Mouse (Mus musculus) hindbrain, embryonic 15.5 days (tissue): ENCODE measurements at regions not wholly inside any gene's neighbourhood (a gene's known extent, or its start where the extent isn't known, plus 50 kb on each side); places are given as distances from the start of the nearest gene placed in this dataset.
A peak's percentile ranks its signal among the peaks of the same experiment; 100 is the strongest.

Source experiments
- ATAC-seq: fragments of 200-750 bp; cut with Nextera tagmentation; 2 replicates; pipeline ENCODE4 v1.8.0; 2017; ENCODE audit warnings: low read depth, moderate number of reproducible peaks, moderate TSS enrichment; ENCODE audit not compliant: low FRiP score
- H3K27ac ChIP-seq: fragments of 300-500 bp; sonication (generic); replicated peaks from 2 replicates; pipeline ENCODE4 v1.5.1; 2015; ENCODE audit warnings: mild to moderate bottlenecking, inconsistent platforms
- H3K27me3 ChIP-seq: fragments of 300-500 bp; sonication (generic); 2 replicates; pipeline ENCODE4 v1.6.1; 2015; ENCODE audit warnings: control low read depth, inconsistent platforms
- H3K36me3 ChIP-seq: fragments of 300-500 bp; sonication (generic); 2 replicates; pipeline ENCODE4 v1.6.1; 2015; ENCODE audit warnings: control low read depth, inconsistent platforms
- H3K4me1 ChIP-seq: fragments of 300-500 bp; sonication (generic); replicated peaks from 2 replicates; pipeline ENCODE4 v1.6.1; 2015; ENCODE audit warnings: control low read depth, inconsistent platforms
- H3K4me2 ChIP-seq: fragments of 300-500 bp; sonication (generic); 2 replicates; pipeline ENCODE4 v1.6.1; 2015; ENCODE audit warnings: moderate library complexity, mild to moderate bottlenecking, inconsistent platforms
- H3K4me3 ChIP-seq: fragments of 300-500 bp; sonication (generic); 2 replicates; pipeline ENCODE4 v1.5.1; 2015; ENCODE audit warnings: mild to moderate bottlenecking, inconsistent platforms
- H3K9ac ChIP-seq: fragments of 300-500 bp; sonication (generic); 2 replicates; pipeline ENCODE4 v1.6.1; 2015; ENCODE audit warnings: inconsistent platforms
- H3K9me3 ChIP-seq: fragments of 300-500 bp; sonication (generic); 2 replicates; pipeline ENCODE4 v1.6.1; 2016; ENCODE audit warnings: control low read depth, inconsistent platforms
- WGBS: fragments of 180-500 bp; shearing (Covaris S2); methylation state at CpG from one replicate; pipeline ENCODE4 v1.1.7; 2015; 5-methylcytosine and 5-hydroxymethylcytosine counted together

DNA sequence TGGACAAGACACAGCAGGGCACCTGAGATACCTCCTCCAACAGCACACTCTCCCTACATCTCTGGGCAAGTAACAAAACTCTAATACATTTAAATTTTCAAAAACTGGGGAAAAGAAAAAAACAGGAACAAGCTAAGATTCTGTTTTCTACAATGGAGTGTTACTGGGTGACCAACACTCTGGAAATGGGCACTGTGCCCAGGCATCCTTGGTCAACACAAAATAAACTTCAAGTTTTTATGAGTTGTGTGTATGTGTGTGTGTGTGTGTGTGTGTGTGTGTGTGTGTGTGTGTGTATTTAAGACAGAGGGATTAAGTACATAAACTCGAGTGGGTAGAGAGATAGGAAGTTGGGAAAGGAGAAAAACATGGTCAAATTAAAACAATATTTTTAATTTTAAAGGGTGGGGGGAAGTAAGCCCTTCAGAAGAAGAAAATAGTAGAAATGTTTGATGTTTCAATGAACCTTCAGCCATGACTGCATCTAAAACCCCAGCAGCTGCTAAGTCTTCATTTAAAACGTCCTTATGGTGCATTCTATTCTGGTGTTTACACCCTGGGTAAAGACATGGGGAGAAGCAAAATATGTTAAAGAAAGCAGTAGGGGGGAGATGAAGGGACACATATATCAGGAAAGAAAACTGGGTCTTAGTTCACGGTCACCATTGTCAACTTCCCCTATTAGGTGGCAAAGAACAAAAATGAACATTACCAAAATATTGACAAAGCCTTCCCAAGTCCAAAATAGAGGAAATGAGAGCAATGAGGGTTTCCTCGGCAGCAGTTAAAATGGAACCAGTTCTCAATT, 681.8 kb downstream of the Pdcd6ip start:
- no peak for ATAC-seq
- no peak overlapping the region for H3K4me3 ChIP-seq
- no peak overlapping the region for H3K27ac ChIP-seq
- H3K36me3 ChIP-seq: no peaks in the 10 kb centered on the region
- 73% methylated on average over 4 of the region's 4 CpGs for WGBS
- H3K9ac ChIP-seq: no peak overlapping the region
- H3K9me3 ChIP-seq: no peaks in the 10 kb centered on the region
- H3K4me2 ChIP-seq: no peak overlapping the region
- no peaks in the 10 kb centered on the region for H3K4me1 ChIP-seq
- no peaks in the 10 kb centered on the region for H3K27me3 ChIP-seq

DNA sequence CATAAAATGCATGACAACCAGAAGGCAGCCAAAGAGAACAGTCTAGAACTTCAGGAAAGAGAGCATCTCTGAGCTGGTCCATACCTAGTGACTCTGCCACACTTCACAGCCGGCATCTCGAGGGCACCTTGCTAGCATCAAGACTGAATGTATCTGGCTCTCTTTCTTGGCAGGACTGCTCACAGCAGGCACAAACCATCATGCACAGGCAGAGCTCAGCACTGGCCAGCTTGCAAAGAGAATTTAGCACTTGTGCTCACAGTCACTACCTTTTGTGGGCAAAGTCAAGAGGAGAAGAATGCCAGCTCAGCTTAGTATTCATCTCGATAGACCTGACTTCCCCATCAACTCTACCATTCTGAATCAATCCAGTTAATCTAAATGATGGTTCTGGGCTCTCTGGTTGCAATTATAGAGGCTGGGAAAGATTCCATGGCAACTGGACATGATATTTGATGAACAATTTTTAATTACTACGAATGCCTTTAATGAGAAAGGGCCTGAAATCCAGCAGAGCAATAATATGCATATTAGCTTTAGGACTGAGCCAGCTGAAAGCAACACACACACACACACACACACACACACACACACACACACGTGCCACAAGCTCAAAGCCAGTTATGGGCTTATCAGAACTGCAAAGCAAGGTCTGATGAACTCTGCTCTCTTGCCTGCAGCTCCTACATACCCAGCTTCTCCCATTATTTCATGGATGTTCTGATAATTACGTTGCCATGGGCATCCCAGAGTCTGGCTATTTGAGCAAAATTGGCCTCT, 686.0 kb downstream of the Pdcd6ip start:
- Histone ChIP-seq H3K27ac (no peak overlapping the region), H3K4me1 (no peaks in the 10 kb centered on the region), H3K9ac (no peak overlapping the region), H3K4me3 (no peak overlapping the region), H3K9me3 (no peaks in the 10 kb centered on the region), H3K36me3 (no peaks in the 10 kb centered on the region), H3K4me2 (no peak overlapping the region), H3K27me3 (no peaks in the 10 kb centered on the region)
- ATAC-seq: peak; percentile 19; the same call in 1 of the 2 replicates
- 61% methylated on average over 6 of the region's 6 CpGs for WGBS

DNA sequence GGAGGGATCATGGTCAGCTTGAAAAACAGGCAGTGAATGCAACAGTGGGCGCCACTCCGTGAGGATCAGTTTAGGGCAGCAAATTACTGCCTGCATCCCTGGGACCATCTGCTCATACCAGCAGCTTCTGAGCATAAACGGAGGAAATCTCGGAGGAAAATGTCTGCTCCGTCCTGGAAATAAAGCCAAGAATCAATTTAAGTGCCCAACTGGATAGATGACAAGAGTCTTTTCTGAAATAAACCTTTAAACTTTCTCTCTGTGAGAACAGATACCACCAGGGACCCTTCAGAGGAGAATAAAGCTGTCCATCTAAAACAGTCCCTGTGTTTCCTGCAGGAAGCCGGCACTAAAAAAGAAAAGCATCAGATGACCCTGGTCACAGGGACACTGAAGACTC, 688.5 kb downstream of the Pdcd6ip start:
- Histone ChIP-seq H3K4me1 (no peaks in the 10 kb centered on the region), H3K9me3 (no peaks in the 10 kb centered on the region), H3K36me3 (no peaks in the 10 kb centered on the region), H3K4me2 (no peak overlapping the region), H3K27me3 (no peaks in the 10 kb centered on the region), H3K27ac (no peak overlapping the region), H3K9ac (no peak overlapping the region), H3K4me3 (no peak overlapping the region)
- no peak for ATAC-seq
- 51% methylated on average over 6 of the region's 6 CpGs for WGBS

DNA sequence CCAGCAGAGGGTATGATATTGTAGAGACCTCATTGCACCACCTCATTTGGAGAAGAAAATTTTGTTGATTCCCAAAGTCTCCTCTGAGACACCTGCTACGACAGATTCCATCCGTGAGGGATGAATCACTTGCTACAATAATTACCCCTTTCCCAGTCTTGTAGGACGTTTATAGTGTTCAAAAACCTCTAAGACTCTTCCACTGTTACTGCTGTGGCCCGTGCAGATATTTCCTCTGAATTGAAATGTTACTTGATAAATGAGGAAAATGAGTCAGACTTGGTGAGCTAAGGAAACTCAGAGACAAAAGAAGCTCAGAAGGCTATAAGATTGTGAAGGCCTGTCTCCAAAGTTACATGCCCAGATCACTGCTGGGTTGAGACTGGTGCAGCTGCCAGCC, 700.0 kb downstream of the Pdcd6ip start:
- H3K9ac ChIP-seq: no peak overlapping the region
- no peak overlapping the region for H3K4me3 ChIP-seq
- no peaks in the 10 kb centered on the region for H3K36me3 ChIP-seq
- WGBS: 81% methylated on average over 4 of the region's 4 CpGs
- no peaks in the 10 kb centered on the region for H3K9me3 ChIP-seq
- H3K4me1 ChIP-seq: no peaks in the 10 kb centered on the region
- H3K27me3 ChIP-seq: no peaks in the 10 kb centered on the region
- no peak overlapping the region for H3K27ac ChIP-seq
- no peak overlapping the region for H3K4me2 ChIP-seq
- no peak for ATAC-seq

DNA sequence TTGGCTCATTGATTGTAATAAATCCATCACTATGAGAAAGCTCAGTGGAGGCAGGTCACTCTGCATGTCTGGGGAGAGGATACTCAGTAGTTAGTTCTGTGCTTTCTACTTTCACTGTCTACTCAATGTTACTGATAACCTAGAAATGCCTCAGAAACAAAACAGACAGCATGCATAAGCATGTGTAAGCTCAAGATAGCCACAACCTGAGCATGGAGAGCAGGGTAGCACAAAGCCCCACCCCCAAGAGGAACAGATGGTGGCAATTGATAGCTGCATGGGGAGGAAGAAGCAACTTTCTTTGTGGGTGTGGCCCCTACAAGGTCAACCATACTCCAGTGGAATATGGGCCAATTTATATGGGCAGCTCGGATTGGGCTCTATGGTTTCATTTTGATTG, 711.9 kb downstream of the Pdcd6ip start:
- ATAC-seq: no peak
- no peak overlapping the region for H3K27ac ChIP-seq
- no peak overlapping the region for H3K9ac ChIP-seq
- H3K36me3 ChIP-seq: no peaks in the 10 kb centered on the region
- 87% methylated on average over 1 of the region's 1 CpGs for WGBS
- H3K4me1 ChIP-seq: no peaks in the 10 kb centered on the region
- H3K4me3 ChIP-seq: no peak overlapping the region
- H3K9me3 ChIP-seq: no peaks in the 10 kb centered on the region
- H3K27me3 ChIP-seq: no peaks in the 10 kb centered on the region
- no peak overlapping the region for H3K4me2 ChIP-seq

DNA sequence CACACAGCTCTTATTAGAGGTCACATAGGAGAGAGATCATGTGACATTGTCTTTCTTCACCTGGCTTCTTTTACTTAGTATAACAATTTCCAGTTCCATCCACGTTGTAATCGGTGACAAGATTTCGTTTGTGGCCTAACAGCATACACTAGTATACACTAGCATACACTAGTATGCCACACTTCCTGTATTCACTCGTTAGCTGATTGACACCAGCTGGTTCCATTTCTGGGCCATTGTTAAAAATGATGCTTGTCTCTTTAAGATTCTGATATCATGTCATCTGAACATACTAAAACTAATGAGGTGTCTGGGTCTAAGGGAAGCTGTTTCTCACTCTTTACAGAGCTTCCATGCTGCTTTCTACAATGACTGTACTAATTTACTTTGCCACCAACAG, 713.3 kb downstream of the Pdcd6ip start:
- ATAC-seq: no peak
- no peaks in the 10 kb centered on the region for H3K9me3 ChIP-seq
- H3K27me3 ChIP-seq: no peaks in the 10 kb centered on the region
- no peaks in the 10 kb centered on the region for H3K36me3 ChIP-seq
- H3K4me2 ChIP-seq: no peak overlapping the region
- H3K4me3 ChIP-seq: no peak overlapping the region
- no peak overlapping the region for H3K27ac ChIP-seq
- WGBS: 83% methylated on average over 4 of the region's 4 CpGs
- no peaks in the 10 kb centered on the region for H3K4me1 ChIP-seq
- no peak overlapping the region for H3K9ac ChIP-seq

DNA sequence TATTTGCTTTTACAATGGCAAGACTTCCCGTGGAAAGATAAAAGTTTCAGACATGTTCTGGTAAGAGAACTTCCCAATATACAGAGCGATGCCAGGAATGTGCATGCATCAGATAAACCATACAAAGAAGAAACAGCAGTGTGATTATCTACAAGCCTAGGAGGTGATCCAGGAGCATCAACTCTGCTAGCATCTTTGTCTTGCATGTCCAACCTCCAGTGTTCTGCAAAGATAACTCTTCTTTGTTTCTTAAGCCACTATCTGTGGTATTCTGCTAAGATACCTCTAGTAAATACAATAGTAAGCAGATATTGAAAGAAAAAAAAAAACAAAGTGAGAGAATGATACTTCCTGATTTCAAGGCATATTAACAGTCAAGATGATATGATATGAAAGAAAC, 714.4 kb downstream of the Pdcd6ip start:
- Histone ChIP-seq H3K9me3 (no peaks in the 10 kb centered on the region), H3K4me3 (no peak overlapping the region), H3K4me1 (no peaks in the 10 kb centered on the region), H3K36me3 (no peaks in the 10 kb centered on the region), H3K27ac (no peak overlapping the region), H3K27me3 (no peaks in the 10 kb centered on the region), H3K4me2 (no peak overlapping the region), H3K9ac (no peak overlapping the region)
- WGBS: 84% methylated on average over 2 of the region's 2 CpGs
- ATAC-seq: no peak

DNA sequence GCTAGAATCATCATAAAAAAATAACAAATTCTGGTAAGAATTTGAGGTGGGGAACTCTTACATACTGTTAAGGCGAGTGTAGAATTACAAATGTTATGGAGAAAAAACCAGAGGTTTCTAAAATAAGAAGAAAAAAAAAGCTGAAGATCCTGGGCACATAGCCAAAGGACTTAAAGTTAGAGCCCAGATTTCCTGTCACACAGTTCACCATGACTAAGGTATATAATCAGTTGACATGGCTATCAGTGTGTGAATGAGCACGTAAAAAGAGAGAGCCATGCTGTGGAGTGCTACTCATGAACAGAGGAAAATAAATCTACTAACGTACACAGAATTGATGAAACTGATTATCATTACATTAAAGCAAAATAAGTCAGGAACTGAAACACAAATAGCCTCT, 715.1 kb downstream of the Pdcd6ip start:
- H3K9me3 ChIP-seq: no peaks in the 10 kb centered on the region
- no peak overlapping the region for H3K9ac ChIP-seq
- ATAC-seq: no peak
- no peak overlapping the region for H3K4me2 ChIP-seq
- H3K27ac ChIP-seq: no peak overlapping the region
- H3K36me3 ChIP-seq: no peaks in the 10 kb centered on the region
- no peaks in the 10 kb centered on the region for H3K27me3 ChIP-seq
- H3K4me3 ChIP-seq: no peak overlapping the region
- no peaks in the 10 kb centered on the region for H3K4me1 ChIP-seq
- 48% methylated on average over 3 of the region's 3 CpGs for WGBS

DNA sequence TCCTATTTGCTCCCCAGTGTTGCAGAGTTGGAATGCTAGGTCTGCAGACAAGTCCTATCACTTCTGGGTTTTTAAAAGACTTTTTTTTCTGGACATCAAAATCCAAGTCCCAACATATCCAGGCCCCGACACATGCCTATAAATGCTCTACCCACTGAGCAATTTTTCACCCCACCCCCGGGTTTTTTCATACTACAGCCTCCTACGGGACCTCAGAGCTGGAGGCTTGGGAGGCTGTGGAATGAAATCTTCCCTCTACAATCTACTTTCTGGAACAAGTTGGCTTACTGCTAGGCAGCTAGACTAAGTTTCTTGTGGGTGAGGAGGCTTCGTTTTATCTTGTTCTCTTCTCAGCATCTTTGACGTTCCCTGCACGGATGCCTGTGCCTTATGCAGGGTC, 724.7 kb downstream of the Pdcd6ip start:
- H3K4me3 ChIP-seq: no peak overlapping the region
- no peak overlapping the region for H3K27ac ChIP-seq
- H3K4me2 ChIP-seq: no peak overlapping the region
- no peak overlapping the region for H3K9ac ChIP-seq
- ATAC-seq: no peak
- H3K4me1 ChIP-seq: no peaks in the 10 kb centered on the region
- 93% methylated on average over 6 of the region's 6 CpGs for WGBS
- H3K27me3 ChIP-seq: no peaks in the 10 kb centered on the region
- H3K9me3 ChIP-seq: no peaks in the 10 kb centered on the region
- H3K36me3 ChIP-seq: no peaks in the 10 kb centered on the region

DNA sequence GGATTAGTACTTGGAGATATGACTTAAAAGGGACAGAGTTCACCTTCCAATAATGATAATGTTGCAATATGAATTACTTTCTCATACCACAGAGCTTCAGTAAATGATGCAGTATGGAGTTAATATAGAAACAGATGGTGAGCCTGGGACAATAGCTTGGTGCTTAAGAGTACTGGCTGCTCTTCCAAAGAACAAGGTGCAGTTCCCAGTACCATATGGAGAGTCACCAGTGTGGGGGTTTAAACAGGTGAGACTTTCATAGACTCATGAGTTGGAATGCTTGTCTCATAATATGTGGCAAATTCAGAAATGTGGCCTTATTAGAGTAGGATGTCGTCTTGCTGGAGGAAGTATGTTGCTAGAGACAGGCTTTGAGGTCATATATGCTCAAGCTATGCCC, 715.8 kb upstream of the Arpp21 start:
- Histone ChIP-seq H3K4me3 (no peak overlapping the region), H3K4me1 (no peaks in the 10 kb centered on the region), H3K36me3 (no peaks in the 10 kb centered on the region), H3K27ac (no peak overlapping the region), H3K27me3 (no peaks in the 10 kb centered on the region), H3K9me3 (no peaks in the 10 kb centered on the region), H3K9ac (no peak overlapping the region), H3K4me2 (no peak overlapping the region)
- no peak for ATAC-seq
- 83% methylated on average over 1 of the region's 1 CpGs for WGBS

DNA sequence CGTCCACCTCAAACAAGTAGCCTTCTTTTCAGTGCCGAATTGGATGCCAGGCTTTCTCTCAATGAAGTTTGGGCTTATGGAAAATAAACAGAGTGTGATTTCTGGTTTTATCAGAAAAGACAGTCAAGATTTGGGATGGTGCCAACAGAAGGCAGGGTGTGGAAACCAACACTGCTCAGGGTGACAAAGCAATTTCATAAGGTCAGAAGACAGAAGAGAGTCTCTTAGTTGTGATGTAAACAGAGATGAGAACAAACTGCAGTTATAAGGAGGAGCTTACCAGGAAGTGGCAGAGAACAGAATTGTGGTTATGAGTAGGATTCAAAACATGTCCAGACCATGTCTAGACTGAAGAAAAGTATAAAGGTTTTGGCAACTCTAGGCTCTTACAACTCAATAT, 714.3 kb upstream of the Arpp21 start:
- Histone ChIP-seq H3K27ac (no peak overlapping the region), H3K9me3 (no peaks in the 10 kb centered on the region), H3K27me3 (no peaks in the 10 kb centered on the region), H3K4me1 (no peaks in the 10 kb centered on the region), H3K9ac (no peak overlapping the region), H3K36me3 (no peaks in the 10 kb centered on the region), H3K4me3 (no peak overlapping the region), H3K4me2 (no peak overlapping the region)
- WGBS: 83% methylated on average over 2 of the region's 2 CpGs
- ATAC-seq: no peak

DNA sequence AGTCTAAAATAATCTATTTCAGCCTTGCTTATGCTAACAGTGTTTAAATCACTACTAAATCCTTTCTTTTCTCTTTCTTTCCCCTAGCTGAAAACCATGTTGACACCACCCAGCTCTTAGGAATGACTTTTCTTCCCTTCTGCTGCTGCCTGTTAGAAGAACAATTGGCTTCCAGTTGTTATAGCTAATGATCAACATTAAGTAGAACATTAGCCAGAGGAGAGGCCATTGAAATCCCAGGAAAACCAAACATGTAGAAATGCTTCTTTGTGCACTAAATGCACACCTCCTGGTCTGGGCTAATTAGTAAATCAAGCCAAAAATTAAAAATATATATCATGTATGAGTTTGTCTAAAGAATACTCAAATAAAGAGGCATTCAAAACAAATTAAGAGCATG, 703.0 kb upstream of the Arpp21 start:
- Histone ChIP-seq H3K36me3 (no peaks in the 10 kb centered on the region), H3K4me2 (no peak overlapping the region), H3K9me3 (no peaks in the 10 kb centered on the region), H3K4me3 (no peak overlapping the region), H3K27ac (no peak overlapping the region), H3K4me1 (no peaks in the 10 kb centered on the region), H3K27me3 (no peaks in the 10 kb centered on the region), H3K9ac (no peak overlapping the region)
- ATAC-seq: no peak
